Comparison of ENCODE assay signal across 42 mouse cellular contexts in genomic region chr17:69488826-69489225, GRCm38 (mm10). TPM values are rescaled to one million over a fixed set of nuclear protein-coding genes. Genes with fewer than 3 reads are reported as not detected.
"Had no signal": no experiment of that assay in that cellular context is flagged by ENCODE, and none has a peak within 500 bp of the region (broad histone marks: within the 10 kb centered on the region; RNA-seq: fewer than 3 reads in every experiment).

No protein-coding gene starts in this region.

- H3K4me1 ChIP-seq: heart, embryonic 10.5 days; heart, embryonic 12.5 days; heart, embryonic 13.5 days; heart, embryonic 15.5 days; hindbrain, embryonic 10.5 days; hindbrain, embryonic 12.5 days; hindbrain, embryonic 13.5 days; hindbrain, embryonic 15.5 days; intestine, embryonic 15.5 days; kidney, embryonic 15.5 days had no signal

- H3K9me3 ChIP-seq: heart, embryonic 10.5 days; heart, embryonic 12.5 days; heart, embryonic 13.5 days; heart, embryonic 15.5 days; hindbrain, embryonic 10.5 days; hindbrain, embryonic 12.5 days; hindbrain, embryonic 13.5 days; hindbrain, embryonic 15.5 days; intestine, embryonic 15.5 days; kidney, embryonic 15.5 days had no signal

- DNase-seq: heart, postnatal 14 days; heart, postnatal 36 days; heart, postnatal 4 days; kidney, adult 11 months; kidney, adult 18-20 months; kidney, adult 2 months; kidney, adult 8-10 months; kidney, adult 9 months; kidney, postnatal 10 days; kidney, postnatal 14 days; kidney, postnatal 25 days; kidney, postnatal 36 days; kidney, postnatal 4 days; layer of hippocampus, adult 9-11 months; layer of hippocampus, postnatal 36 days had no signal

- H3K4me3 ChIP-seq: heart, embryonic 10.5 days; heart, embryonic 12.5 days; heart, embryonic 13.5 days; heart, embryonic 15.5 days; hindbrain, embryonic 10.5 days; hindbrain, embryonic 12.5 days; hindbrain, embryonic 13.5 days; hindbrain, embryonic 15.5 days; intestine, embryonic 15.5 days; kidney, embryonic 15.5 days; layer of hippocampus, adult 2 months had no signal

- H3K27me3 ChIP-seq: heart, embryonic 12.5 days; heart, embryonic 13.5 days; heart, embryonic 15.5 days; hindbrain, embryonic 12.5 days; hindbrain, embryonic 13.5 days; hindbrain, embryonic 15.5 days; intestine, embryonic 15.5 days; kidney, embryonic 15.5 days had no signal

- H3K27ac ChIP-seq: heart, embryonic 10.5 days; heart, embryonic 13.5 days; heart, embryonic 15.5 days; hindbrain, embryonic 10.5 days; hindbrain, embryonic 12.5 days; hindbrain, embryonic 13.5 days; hindbrain, embryonic 14.5 days; hindbrain, embryonic 15.5 days; hindbrain, postnatal 0 days; intestine, embryonic 15.5 days; kidney, embryonic 15.5 days; kidney, postnatal 0 days; layer of hippocampus, adult 2 months had no signal

- H3K9ac ChIP-seq: heart, embryonic 12.5 days; heart, embryonic 13.5 days; heart, embryonic 15.5 days; hindbrain, embryonic 12.5 days; hindbrain, embryonic 13.5 days; hindbrain, embryonic 14.5 days; hindbrain, embryonic 15.5 days; intestine, embryonic 15.5 days; kidney, embryonic 15.5 days had no signal

- H3K4me2 ChIP-seq: heart, embryonic 11.5 days; heart, embryonic 12.5 days; heart, embryonic 13.5 days; heart, embryonic 15.5 days; hindbrain, embryonic 12.5 days; hindbrain, embryonic 13.5 days; hindbrain, embryonic 14.5 days; hindbrain, embryonic 15.5 days; intestine, embryonic 15.5 days; kidney, embryonic 15.5 days had no signal

- H3K36me3 ChIP-seq: heart, embryonic 10.5 days; heart, embryonic 12.5 days; heart, embryonic 13.5 days; heart, embryonic 15.5 days; hindbrain, embryonic 10.5 days; hindbrain, embryonic 12.5 days; hindbrain, embryonic 13.5 days; hindbrain, embryonic 15.5 days; intestine, embryonic 15.5 days; kidney, embryonic 15.5 days had no signal

- ATAC-seq: hindbrain, embryonic 16.5 days; hindbrain, postnatal 0 days; inflammation-experienced regulatory T-cells, adult 6 months; intestine, embryonic 15.5 days; intestine, embryonic 16.5 days; intestine, postnatal 0 days had no signal

RNA-seq across cellular contexts. Expression of gene Akain1, which starts 49.7 kb away (rescaled TPM):
- total RNA-seq: heart, postnatal 14 days; heart, postnatal 36 days; hematopoietic stem cell, adult 5-6 weeks had no signal
- polyA plus RNA-seq: heart, embryonic 10.5 days; heart, embryonic 11.5 days; heart, embryonic 12.5 days; heart, embryonic 13.5 days; heart, embryonic 14.5 days; heart, embryonic 15.5 days; heart, postnatal 0 days; hindbrain, embryonic 11.5 days; inflammation-experienced regulatory T-cells, adult 6 months; intestine, embryonic 14.5 days; intestine, embryonic 15.5 days; intestine, embryonic 16.5 days; intestine, postnatal 0 days; kidney, adult 2 months; kidney, embryonic 14.5 days; kidney, embryonic 15.5 days; kidney, embryonic 16.5 days; kidney, postnatal 0 days; large intestine, adult 2 months had no signal
